23 mouse cellular contexts compared by ENCODE assay signal in the genomic region with DNA sequence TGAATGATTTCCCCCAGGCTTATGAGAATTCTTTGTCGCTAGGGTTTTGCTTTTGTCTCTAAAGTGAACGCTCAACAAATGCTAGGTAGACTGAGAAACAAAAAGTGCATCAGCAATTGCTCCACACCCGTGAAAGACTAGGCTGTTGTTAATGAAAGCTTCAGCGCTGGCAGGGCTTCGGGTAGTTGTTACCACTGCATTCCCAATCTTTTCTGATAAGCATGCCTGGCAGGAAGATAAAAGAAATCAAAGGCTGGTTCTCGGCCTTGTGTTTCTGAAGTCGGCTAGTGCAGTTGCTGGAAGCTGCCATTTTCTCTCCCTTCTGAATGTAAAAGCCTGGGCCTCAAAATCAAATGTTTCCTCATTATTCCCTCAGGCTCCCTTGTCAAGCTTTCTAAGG.
A peak's percentile ranks its signal among the peaks of the same experiment; 100 is the strongest.
DNase-seq lines count a peak whose midpoint lies in the region; ATAC-seq lines count a peak whose summit lies in the region.
"Had no signal": no experiment of that assay in that cellular context is flagged by ENCODE, and none has a peak within 500 bp of the region (broad histone marks: within the 10 kb centered on the region; RNA-seq: fewer than 3 reads in every experiment).

No protein-coding gene starts in this region.

- H3K27me3 ChIP-seq in heart, embryonic 12.5 days (replicated peaks) = no peaks in the 10 kb centered on the region
- H3K27me3 ChIP-seq: limb, embryonic 15.5 days had no signal

- ATAC-seq in heart, embryonic 12.5 days (ENCODE audit: insufficient number of reproducible peaks, low FRiP score) = no peak

- intact Hi-C loops in heart, postnatal 14 days (cut with DNase I) = no loop called here

- 17% methylated on average over 7 of the region's 7 CpGs for WGBS in heart, embryonic 12.5 days

- peak; percentile 3 for DNase-seq in adrenal gland, postnatal 10 days
- DNase-seq in adrenal gland, postnatal 14 days = no peak
- no peak for DNase-seq in heart, postnatal 14 days
- peak; percentile 51 for DNase-seq in ovary, adult 18-20 months (ENCODE audit: low spot score)
- no peak for DNase-seq in ovary, postnatal 36 days (ENCODE audit: low spot score)
- no peak for DNase-seq in spleen, postnatal 4 days (ENCODE audit: low spot score in 2 of 2)
- no peak for DNase-seq in layer of hippocampus, adult 8-10 months (ENCODE audit: low spot score in 2 of 2)
- DNase-seq: adrenal gland, postnatal 36 days; cerebellum, adult 2 months; cerebellum, postnatal 25 days; gastrocnemius, postnatal 10 days; heart, postnatal 10 days; kidney, adult 11 months; left cerebral cortex, postnatal 4 days; lung, embryonic 14.5 days; retina, postnatal 1 day; right cerebral cortex, postnatal 25 days; spleen, adult 18-20 months had no signal

- peaks cover 14% of the 10 kb centered on the region for H3K4me1 ChIP-seq in heart, embryonic 12.5 days (replicated peaks)
- H3K4me1 ChIP-seq: limb, embryonic 15.5 days had no signal

- H3K4me2 ChIP-seq in heart, embryonic 12.5 days = 0 out of 2 replicates have a peak overlapping the region, but pooled peaks have one; percentile 2
- H3K4me2 ChIP-seq: limb, embryonic 15.5 days; lung, embryonic 14.5 days had no signal

- H3K9ac ChIP-seq in heart, embryonic 12.5 days = no peak overlapping the region
- H3K9ac ChIP-seq: limb, embryonic 15.5 days; liver, embryonic 14.5 days; lung, embryonic 14.5 days had no signal

- no peak overlapping the region for H3K27ac ChIP-seq in heart, embryonic 12.5 days (ENCODE audit: poor library complexity, severe bottlenecking)
- H3K27ac ChIP-seq: kidney, postnatal 0 days; limb, embryonic 15.5 days; liver, embryonic 14.5 days had no signal

- H3K9me3 ChIP-seq in heart, embryonic 12.5 days (replicated peaks) = no peaks in the 10 kb centered on the region
- H3K9me3 ChIP-seq: heart, embryonic 10.5 days; limb, embryonic 15.5 days had no signal

- no peaks in the 10 kb centered on the region for H3K36me3 ChIP-seq in heart, embryonic 12.5 days
- H3K36me3 ChIP-seq: heart, embryonic 10.5 days; limb, embryonic 15.5 days had no signal

- no peak overlapping the region for H3K4me3 ChIP-seq in heart, embryonic 12.5 days
- H3K4me3 ChIP-seq: heart, embryonic 10.5 days; limb, embryonic 15.5 days had no signal

Comparison
In these comparisons a context has a peak if more than half of its experiments do, and no peak if none do; other contexts are left out.
1. DNase-seq: peak in adrenal gland, postnatal 10 days (single experiment) and ovary, adult 18-20 months (single experiment); none in adrenal gland, postnatal 14 days (single experiment), heart, postnatal 14 days (0 of 2), ovary, postnatal 36 days (single experiment), spleen, postnatal 4 days (0 of 2) and layer of hippocampus, adult 8-10 months (0 of 2).